Mouse (Mus musculus): ENCODE measurements around the gene Rab23. TPM values are rescaled to one million over a fixed set of nuclear protein-coding genes. Genes with fewer than 3 reads are reported as not detected.

Rab23 gene
- polyA plus RNA-seq, 1 experiment from 2014 or later, result 34.8 TPM

GRCm38 (mm10) chr1:33776175-33776611 is 56.5 kb downstream of the Rab23 start:
- no peaks in the 10 kb centered on the region for H3K9me3 ChIP-seq
- WGBS, result 85% methylated on average over 14 of the region's 14 CpGs
- ATAC-seq (replicated peaks), result no peak
- no peaks in the 10 kb centered on the region for H3K27me3 ChIP-seq (replicated peaks)
- no peak overlapping the region for H3K4me2 ChIP-seq
- H3K36me3 ChIP-seq (replicated peaks), result peaks cover 14% of the 10 kb centered on the region; the same call in 1 of the 2 replicates
- H3K9ac ChIP-seq, result no peak overlapping the region
- H3K27ac ChIP-seq, result no peak overlapping the region
- H3K4me3 ChIP-seq, result no peak overlapping the region
- H3K4me1 ChIP-seq, result no peaks in the 10 kb centered on the region

GRCm38 (mm10) chr1:33784561-33784960 is 64.9 kb downstream of the Rab23 start:
- Histone ChIP-seq H3K9me3 (no peaks in the 10 kb centered on the region), H3K27me3 (replicated peaks) (no peaks in the 10 kb centered on the region), H3K4me1 (no peaks in the 10 kb centered on the region), H3K9ac (no peak overlapping the region), H3K4me2 (no peak overlapping the region), H3K4me3 (no peak overlapping the region), H3K27ac (no peak overlapping the region), H3K36me3 (replicated peaks) (no peaks in the 10 kb centered on the region; the same call in 1 of the 2 replicates)
- WGBS, result 99% methylated on average over 5 of the region's 5 CpGs
- no peak for ATAC-seq (replicated peaks)

GRCm38 (mm10) chr1:33788072-33788471 is 68.4 kb downstream of the Rab23 start:
- Histone ChIP-seq H3K27me3 (replicated peaks) (no peaks in the 10 kb centered on the region), H3K27ac (no peak overlapping the region), H3K4me3 (no peak overlapping the region), H3K36me3 (replicated peaks) (no peaks in the 10 kb centered on the region; the same call in 1 of the 2 replicates), H3K9ac (no peak overlapping the region), H3K4me2 (no peak overlapping the region), H3K4me1 (no peaks in the 10 kb centered on the region), H3K9me3 (no peaks in the 10 kb centered on the region)
- no peak for ATAC-seq (replicated peaks)
- 82% methylated on average over 5 of the region's 5 CpGs for WGBS

GRCm38 (mm10) chr1:33788493-33788892 is 68.8 kb downstream of the Rab23 start:
- Histone ChIP-seq H3K9me3 (no peaks in the 10 kb centered on the region), H3K4me3 (no peak overlapping the region), H3K4me2 (no peak overlapping the region), H3K4me1 (no peaks in the 10 kb centered on the region), H3K36me3 (replicated peaks) (no peaks in the 10 kb centered on the region), H3K27ac (no peak overlapping the region), H3K9ac (no peak overlapping the region), H3K27me3 (replicated peaks) (no peaks in the 10 kb centered on the region)
- 66% methylated on average over 3 of the region's 3 CpGs for WGBS
- no peak for ATAC-seq (replicated peaks)

Other genes with a start within 250 kb of the Rab23 start
- gene Prim2, start 50.1 kb upstream of the Rab23 start, polyA plus RNA-seq (2015; fragmentation: Nextera tagmentation; extraction: Ambion mirVana), result 21.0 and 21.7 TPM in 2 replicates
- 22.2 and 23.6 TPM in 2 replicates for gene Bag2, start 37.9 kb downstream of the Rab23 start, polyA plus RNA-seq (2015; fragmentation: Nextera tagmentation; extraction: Ambion mirVana)
- 43.6 and 48.8 TPM in 2 replicates for gene Zfp451, start 94.7 kb downstream of the Rab23 start, polyA plus RNA-seq (2015; fragmentation: Nextera tagmentation; extraction: Ambion mirVana)
- gene Bend6, start 187.9 kb downstream of the Rab23 start, polyA plus RNA-seq (2015; fragmentation: Nextera tagmentation; extraction: Ambion mirVana), result 45.6 and 48.4 TPM in 2 replicates
- 38.7 and 43.0 TPM in 2 replicates for gene Dst, start 188.3 kb downstream of the Rab23 start, polyA plus RNA-seq (2015; fragmentation: Nextera tagmentation; extraction: Ambion mirVana)

Data from midbrain, embryonic 15.5 days (tissue).